ENCODE assay signal across 8 mouse cellular contexts in genomic region chr9:14173631-14174323, GRCm38 (mm10).
DNase-seq lines count a peak whose midpoint lies in the region; ATAC-seq and TF ChIP-seq lines count a peak whose summit lies in the region.

No protein-coding gene starts in this region.

- H3K27ac ChIP-seq in hindbrain, postnatal 0 days = peak overlapping the region; percentile 76
- peak overlapping the region; percentile 69 for H3K27ac ChIP-seq in midbrain, embryonic 13.5 days

- H3K9ac ChIP-seq in hindbrain, postnatal 0 days (replicated peaks; ENCODE audit: low read length) = no peak overlapping the region; the same call in 1 of the 2 replicates
- no peak overlapping the region for H3K9ac ChIP-seq in midbrain, embryonic 13.5 days (replicated peaks)

- intact Hi-C loops in gastrocnemius, postnatal 14 days (cut with DNase I; ENCODE audit: low total_unique reads) = no loop called here

- H3K4me2 ChIP-seq in hindbrain, postnatal 0 days (ENCODE audit: low read depth, low read length) = peak overlapping the region; percentile 29; the same call in 1 of the 2 replicates
- H3K4me2 ChIP-seq in midbrain, embryonic 13.5 days (replicated peaks) = peak overlapping the region; percentile 29

- H3K9me3 ChIP-seq in hindbrain, postnatal 0 days (ENCODE audit: low read length) = no peaks in the 10 kb centered on the region
- H3K9me3 ChIP-seq in midbrain, embryonic 13.5 days = no peaks in the 10 kb centered on the region

- no peak overlapping the region for H3K4me3 ChIP-seq in hindbrain, postnatal 0 days (ENCODE audit: low read length)
- no peak overlapping the region for H3K4me3 ChIP-seq in midbrain, embryonic 13.5 days (replicated peaks)

- peaks cover 22% of the 10 kb centered on the region for H3K4me1 ChIP-seq in hindbrain, postnatal 0 days (ENCODE audit: insufficient read depth, low read length)
- peaks cover 34% of the 10 kb centered on the region for H3K4me1 ChIP-seq in midbrain, embryonic 13.5 days (replicated peaks)

- no peaks in the 10 kb centered on the region for H3K36me3 ChIP-seq in hindbrain, postnatal 0 days (ENCODE audit: insufficient read depth, low read length)
- no peaks in the 10 kb centered on the region for H3K36me3 ChIP-seq in midbrain, embryonic 13.5 days

- no peak for TF ChIP-seq CTCF in hindbrain, postnatal 0 days (IDR thresholded peaks at IDR 0.05; ENCODE audit: low read depth)

- ATAC-seq in hindbrain, postnatal 0 days = peak; percentile 92
- peak; percentile 90 for ATAC-seq in midbrain, embryonic 13.5 days

- WGBS in hindbrain, postnatal 0 days = 15% methylated on average over 11 of the region's 11 CpGs
- 9% methylated on average over 11 of the region's 11 CpGs for whole genome bisulfite sequencing in midbrain, embryonic 13.5 days

- DNase-seq in embryo, embryonic 10.5 days (ENCODE audit: low spot score) = peak; percentile 40
- DNase-seq in embryo, embryonic 10 days (ENCODE audit: low spot score) = no peak
- DNase-seq in embryo, embryonic 11 days = peak; percentile 41
- peak; percentile 76 for DNase-seq in gastrocnemius, postnatal 14 days
- peak; percentile 83 for DNase-seq in hindbrain, postnatal 0 days (ENCODE audit: low spot score)
- peak; percentile 14 to 31 for DNase-seq in left cerebral cortex, adult 18-20 months (ENCODE audit: low spot score in 2 of 2)
- DNase-seq in testis, postnatal 10 days (ENCODE audit: low spot score) = peak; percentile 75

- no peaks in the 10 kb centered on the region for H3K27me3 ChIP-seq in hindbrain, postnatal 0 days (ENCODE audit: insufficient read depth, low read length)
- no peaks in the 10 kb centered on the region for H3K27me3 ChIP-seq in midbrain, embryonic 13.5 days
